Mouse (Mus musculus) liver, postnatal 0 days (tissue): ENCODE data around the gene Mon2.
"Not testable (repeated sequence)": the region's sequence is repeated elsewhere in the genome, so short reads cannot be mapped to it uniquely, and the experiment has no call there.

Experiments
- CTCF ChIP-seq: sonication (generic); IDR thresholded peaks from 2 replicates; pipeline ENCODE4 v1.5.1; 2016; ENCODE audit warnings: antibody characterized with exemption, low read depth
- EP300 ChIP-seq: IDR thresholded peaks from 2 replicates; pipeline ENCODE4 v1.6.1; 2016; ENCODE audit warnings: antibody characterized with exemption, low read depth, mild to moderate bottlenecking

DNA sequence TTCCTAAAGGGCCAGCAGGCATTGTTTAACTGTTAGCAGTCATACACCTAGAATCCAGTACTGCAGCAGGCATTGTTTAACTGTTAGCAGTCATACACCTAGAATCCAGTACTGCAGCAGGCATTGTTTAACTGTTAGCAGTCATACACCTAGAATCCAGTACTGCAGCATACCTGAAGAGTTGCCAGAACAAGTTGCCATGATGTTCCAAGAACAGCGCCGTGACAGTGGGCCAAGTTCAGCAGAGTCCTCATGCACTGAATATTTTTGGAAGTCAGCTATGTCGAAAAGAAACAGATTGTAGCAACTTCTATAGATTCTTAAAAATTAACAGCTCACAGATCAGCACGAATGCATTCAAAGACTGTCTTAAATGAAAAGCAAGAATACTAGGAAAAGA lies 49.6 kb downstream of the Mon2 start:
- not testable (repeated sequence) for TF ChIP-seq CTCF, EP300
